Mouse (Mus musculus) Patski (cell line): ENCODE results near the gene Fam172a. TPM values are rescaled to one million over a fixed set of nuclear protein-coding genes. Genes with fewer than 3 reads are reported as not detected.

Experiments
- ATAC-seq: fragments of 100-300 bp; one replicate; pipeline ENCODE4 v1.8.0; 2021
- CTCF ChIA-PET: fragments of 350-600 bp; sonication (Branson Sonifier 250); formaldehyde crosslinking; loops from one replicate; lab custom pipeline; 2022; ENCODE audit warnings: inconsistent platforms; lab: Charles Lee
- POLR2A ChIA-PET: fragments of 350-600 bp; sonication (Branson Sonifier 250); formaldehyde crosslinking; loops from one replicate; lab custom pipeline; 2022; ENCODE audit warnings: antibody characterized with exemption, inconsistent platforms; lab: Charles Lee
- DNase-seq: peaks from one replicate; pipeline ENCODE4 v3.0.0-alpha.2; 2011; ENCODE audit warnings: low read depth, low spot score
- H3K27me3 ChIP-seq: fragments of 371-371 bp; one replicate; pipeline ENCODE4 v1.5.1; 2021
- CTCF ChIP-seq: fragments of 100-300 bp; IDR thresholded peaks from one replicate; pipeline ENCODE4 v1.5.1; 2021
- in situ Hi-C: fragments of 300-500 bp; cut with MboI; formaldehyde crosslinking; loops from 3 replicates; pipeline ENCODE4 v1.11.1; 2018; ENCODE audit warnings: low pct_unique_long_range_greater_than_20kb, mixed read lengths
- polyA plus RNA-seq: library from polyadenylated mRNA; unstranded; gene quantifications from one replicate; pipeline ENCODE4 v1.2.3, GENCODE M21; 2021

The Fam172a gene
- polyA plus RNA-seq, 1 experiment from 2014 or later = 18.5 TPM

GRCm38 (mm10) chr13:78163087-78163958, 461.5 kb downstream of the Fam172a start:
- ChIA-PET POLR2A (interaction anchor here (0.5 to 0.6 kb wide), 3 partner anchors 65 to 770 kb away, joined by 3 to 4 read pairs (median 4); no protein-coding TSS in a partner anchor), CTCF (interaction anchor here (0.9 kb wide), 1 partner anchor 11 kb away, joined by 3 read pairs; no protein-coding TSS in a partner anchor)
- peak; percentile 97 for ATAC-seq
- DNase-seq = peak; percentile 9
- no peaks in the 10 kb centered on the region for H3K27me3 ChIP-seq
- in situ Hi-C loops = no loop called here
- no peak for TF ChIP-seq CTCF

DNA sequence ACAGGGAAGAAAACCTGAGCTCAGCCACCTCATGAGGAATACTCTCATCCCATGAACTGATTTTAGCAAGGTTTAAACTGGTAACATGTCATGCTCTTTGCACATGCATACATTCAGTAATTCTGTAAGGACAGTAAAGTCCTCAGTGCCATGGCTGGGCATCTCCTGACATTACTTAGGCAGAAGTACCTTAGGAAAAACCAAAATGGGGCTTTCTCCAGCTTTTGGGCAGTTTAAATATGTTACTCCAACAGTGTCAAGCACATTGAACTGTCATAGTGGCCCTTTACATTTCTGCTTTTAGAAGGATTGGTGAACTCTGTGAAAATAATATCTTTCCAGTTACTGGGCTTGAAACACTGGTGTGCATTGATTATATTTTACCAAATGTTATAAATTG, 463.1 kb downstream of the Fam172a start:
- CTCF ChIA-PET = interaction anchor here (0.5 to 3.2 kb wide), 2 partner anchors 12 to 62 kb away, joined by 3 to 15 read pairs; no protein-coding TSS in a partner anchor
- DNase-seq = no peak
- H3K27me3 ChIP-seq = no peaks in the 10 kb centered on the region
- no peak for TF ChIP-seq CTCF
- ATAC-seq = no peak
- in situ Hi-C loops = no loop called here
- POLR2A ChIA-PET = no interaction called here

DNA sequence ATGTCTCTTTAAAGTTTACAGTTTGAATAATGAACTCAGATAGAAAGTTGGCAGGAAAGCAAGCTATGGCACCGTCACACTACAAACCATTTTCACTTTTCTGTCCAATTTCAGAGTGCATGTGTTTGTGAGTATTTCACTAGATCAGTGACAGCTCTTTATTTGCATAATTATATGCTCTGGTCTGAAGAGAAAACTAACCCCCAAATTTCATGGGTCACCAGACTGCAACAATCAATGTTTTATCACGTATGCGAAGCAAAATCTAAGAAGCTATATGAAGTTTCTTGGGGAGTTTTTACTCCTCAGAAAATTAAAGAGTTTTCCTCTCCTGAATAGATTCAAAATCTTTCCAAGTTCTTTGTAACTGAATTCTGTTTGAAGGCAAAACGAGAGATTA, 466.3 kb downstream of the Fam172a start:
- TF ChIP-seq CTCF = no peak
- ATAC-seq = no peak
- peaks cover 13% of the 10 kb centered on the region for H3K27me3 ChIP-seq
- ChIA-PET POLR2A (interaction anchor here (0.6 kb wide), 1 partner anchor 14 kb away, joined by 5 read pairs; no protein-coding TSS in a partner anchor), CTCF (interaction anchor here (1.1 to 2.0 kb wide), 4 partner anchors 15 to 186 kb away, joined by 3 to 8 read pairs (median 3); no protein-coding TSS in a partner anchor)
- no peak for DNase-seq
- in situ Hi-C loops = no loop called here

DNA sequence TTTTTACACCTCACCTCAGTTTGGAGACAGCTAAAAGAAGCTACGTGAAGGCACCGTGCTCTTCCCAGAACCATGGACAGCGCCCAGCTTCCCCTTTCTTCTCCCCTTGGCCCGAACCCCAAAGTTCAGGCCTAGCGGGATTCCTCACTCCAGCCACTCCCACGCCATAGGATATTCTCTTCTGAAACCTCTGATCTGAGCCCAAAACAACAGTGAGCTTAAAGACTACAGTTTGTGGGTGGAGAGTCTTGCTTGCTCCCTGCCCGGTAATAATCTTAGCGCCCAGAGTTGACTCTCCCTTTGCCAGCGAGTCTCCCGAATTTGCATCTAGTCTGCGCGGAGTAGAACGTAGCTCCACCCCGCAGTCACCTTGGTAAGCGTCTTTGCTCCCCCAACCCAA, 469.5 kb downstream of the Fam172a start:
- H3K27me3 ChIP-seq = peaks cover 41% of the 10 kb centered on the region
- no peak for TF ChIP-seq CTCF
- in situ Hi-C loops = loop anchor here (5.0 kb wide), 1 partner anchor 189 kb away; no protein-coding TSS in a partner anchor
- POLR2A ChIA-PET = no interaction called here
- ATAC-seq (no peak), DNase-seq (no peak)
- CTCF ChIA-PET = interaction anchor here (1.1 to 1.2 kb wide), 2 partner anchors 29 to 188 kb away, joined by 3 read pairs; no protein-coding TSS in a partner anchor

DNA sequence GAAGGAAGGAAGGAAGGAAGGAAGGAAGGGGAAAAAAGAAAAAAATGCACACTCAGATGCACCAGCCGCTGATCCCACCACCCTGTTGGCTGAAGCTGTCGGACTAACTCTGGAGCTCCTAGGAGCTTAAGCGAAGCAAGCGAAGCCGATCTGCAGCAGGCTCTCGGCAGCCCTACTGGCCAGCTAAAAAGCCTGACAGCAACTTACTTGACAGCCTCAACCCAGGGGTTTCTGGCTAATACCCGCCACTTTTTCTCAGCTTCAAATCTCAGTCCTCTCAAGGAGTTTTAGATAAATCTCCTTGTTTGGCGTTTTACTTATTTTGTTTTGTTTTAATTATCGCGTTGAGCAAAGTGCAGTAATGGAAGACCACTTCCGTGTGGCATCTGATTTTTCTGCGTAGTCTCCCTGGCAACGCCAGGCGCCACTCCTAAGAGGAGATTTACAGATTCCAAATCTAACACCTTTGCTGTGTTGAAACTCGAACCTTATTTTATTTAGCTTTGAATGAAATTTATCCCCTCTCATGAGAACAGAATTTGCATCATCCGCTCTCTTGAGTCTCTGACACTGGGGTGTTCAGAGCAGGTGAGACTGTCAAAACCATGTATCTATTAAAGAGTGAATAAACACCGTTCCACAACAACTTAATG, 470.3 kb downstream of the Fam172a start:
- no peak for ATAC-seq
- H3K27me3 ChIP-seq = peaks cover 49% of the 10 kb centered on the region
- POLR2A ChIA-PET = no interaction called here
- CTCF ChIA-PET = interaction anchor here (0.5 to 1.2 kb wide), 2 partner anchors 189 to 254 kb away, joined by 3 read pairs; no protein-coding TSS in a partner anchor
- no peak for DNase-seq
- in situ Hi-C loops = loop anchor here (5.0 kb wide), 1 partner anchor 190 kb away; no protein-coding TSS in a partner anchor
- no peak for TF ChIP-seq CTCF

DNA sequence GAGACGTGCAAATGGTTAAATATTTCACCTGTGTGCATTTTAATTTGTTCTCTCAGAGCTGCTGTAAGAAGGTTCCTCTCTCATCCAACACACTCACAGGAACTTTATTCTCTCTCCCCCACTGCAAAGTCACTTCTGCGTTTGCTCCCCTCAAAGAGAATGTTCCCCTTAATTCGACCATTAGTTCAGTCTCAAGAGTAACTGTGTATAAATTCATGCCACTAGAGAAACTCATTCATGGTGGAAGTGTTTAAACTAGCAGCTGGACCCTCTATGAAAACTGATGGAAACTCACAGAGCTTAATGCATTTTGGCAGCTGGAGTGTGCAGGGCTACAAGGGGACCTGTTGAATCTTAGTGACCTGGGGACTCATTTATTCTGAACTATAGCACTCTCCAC, 471.0 kb downstream of the Fam172a start:
- in situ Hi-C loops = loop anchor here (5.0 kb wide), 1 partner anchor 191 kb away; no protein-coding TSS in a partner anchor
- POLR2A ChIA-PET = interaction anchor here (0.6 kb wide), 1 partner anchor 735 kb away, joined by 8 read pairs; no protein-coding TSS in a partner anchor
- DNase-seq (no peak), ATAC-seq (no peak)
- CTCF ChIA-PET = interaction anchor here (0.5 kb wide), 1 partner anchor 255 kb away, joined by 3 read pairs; no protein-coding TSS in a partner anchor
- peaks cover 55% of the 10 kb centered on the region for H3K27me3 ChIP-seq
- no peak for TF ChIP-seq CTCF

- TF ChIP-seq CTCF = no peak
- H3K27me3 ChIP-seq = peaks cover 67% of the 10 kb centered on the region
- no peak for ATAC-seq
- no peak for DNase-seq
- in situ Hi-C loops = loop anchor here (5.0 kb wide), 1 partner anchor 192 kb away; no protein-coding TSS in a partner anchor
- CTCF ChIA-PET = interaction anchor here (1.2 to 3.6 kb wide), 3 partner anchors 11 to 195 kb away, joined by 3 to 25 read pairs (median 3); no protein-coding TSS in a partner anchor
- POLR2A ChIA-PET = no interaction called here
These were observed 472.4 kb downstream of the Fam172a start for GRCm38 (mm10) chr13:78174191-78174590.

GRCm38 (mm10) chr13:78174891-78175290, 473.1 kb downstream of the Fam172a start:
- H3K27me3 ChIP-seq = peaks cover 71% of the 10 kb centered on the region
- TF ChIP-seq CTCF = no peak
- ATAC-seq (no peak), DNase-seq (no peak)
- CTCF ChIA-PET = interaction anchor here (1.2 to 3.6 kb wide), 5 partner anchors 11 to 307 kb away, joined by 3 to 25 read pairs (median 3); no protein-coding TSS in a partner anchor
- POLR2A ChIA-PET = no interaction called here
- in situ Hi-C loops = loop anchor here (5.0 to 25.0 kb wide), 2 partner anchors 193 to 288 kb away; no protein-coding TSS in a partner anchor

- peak; percentile 59 for TF ChIP-seq CTCF
- ChIA-PET POLR2A (interaction anchor here (0.6 kb wide), 1 partner anchor 910 kb away, joined by 3 read pairs; no protein-coding TSS in a partner anchor), CTCF (interaction anchor here (0.6 to 3.6 kb wide), 13 partner anchors 10 to 308 kb away, joined by 3 to 25 read pairs (median 3); no protein-coding TSS in a partner anchor)
- H3K27me3 ChIP-seq = peaks cover 75% of the 10 kb centered on the region
- DNase-seq (no peak), ATAC-seq (peak; percentile 62)
- in situ Hi-C loops = loop anchor here (25.0 kb wide), 1 partner anchor 289 kb away; no protein-coding TSS in a partner anchor
These were observed 474.1 kb downstream of the Fam172a start for GRCm38 (mm10) chr13:78175821-78176380.
